Mouse (Mus musculus): ENCODE measurements around the gene Mipep.

DNA sequence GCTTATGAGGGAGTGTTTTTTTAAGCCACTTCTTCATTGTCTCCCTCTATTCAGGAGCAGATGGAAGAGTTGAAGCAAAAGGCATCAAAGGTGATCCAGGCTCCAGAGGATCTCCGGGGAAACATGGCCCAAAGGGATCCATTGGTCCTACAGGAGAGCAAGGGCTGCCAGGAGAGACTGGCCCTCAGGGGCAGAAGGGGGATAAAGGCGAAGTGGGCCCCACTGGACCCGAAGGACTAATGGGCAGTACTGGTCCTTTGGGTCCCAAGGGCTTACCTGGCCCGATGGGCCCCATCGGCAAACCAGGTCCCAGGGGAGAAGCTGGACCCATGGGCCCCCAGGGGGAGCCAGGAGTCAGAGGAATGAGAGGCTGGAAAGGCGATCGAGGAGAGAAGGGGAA is 5.2 kb upstream of the Mipep start:
- TF ChIP-seq CTCF (IDR thresholded peaks at IDR 0.05) (no peak), EP300 (IDR thresholded peaks at IDR 0.05) (no peak)
